Mouse (Mus musculus): ENCODE measurements around the gene Cuta. TPM values are rescaled to one million over a fixed set of nuclear protein-coding genes. Genes with fewer than 3 reads are reported as not detected.
"Not testable (repeated sequence)": the region's sequence is repeated elsewhere in the genome, so short reads cannot be mapped to it uniquely, and the experiment has no call there.

The Cuta gene
- polyA plus RNA-seq, 1 experiment from 2014 or later, result 197 TPM

- H3K27ac ChIP-seq (ENCODE audit: low read depth); H3K4me3 ChIP-seq (ENCODE audit: low read depth, low read length); H3K4me1 ChIP-seq (replicated peaks; ENCODE audit: control insufficient read depth, insufficient read depth, low read length); ATAC-seq (replicated peaks; ENCODE audit: low FRiP score, low TSS enrichment, low read depth); H3K4me2 ChIP-seq (ENCODE audit: low read length); H3K9ac ChIP-seq (ENCODE audit: low read length); DNase-seq (ENCODE audit: low spot score); H3K9me3 ChIP-seq (ENCODE audit: control insufficient read depth, low read length); H3K27me3 ChIP-seq (replicated peaks; ENCODE audit: control insufficient read depth, insufficient read depth, low read length): not testable (repeated sequence)
- 86% methylated on average over 5 of the region's 6 CpGs for WGBS
- peaks cover 34% of the 10 kb centered on the region for H3K36me3 ChIP-seq (ENCODE audit: control insufficient read depth, insufficient read depth, low read length)
Measured at GRCm38 (mm10) chr17:26922368-26922767, 17.0 kb downstream of the Cuta start.

- not testable (repeated sequence) for H3K27me3 ChIP-seq (replicated peaks; ENCODE audit: control insufficient read depth, insufficient read depth, low read length); H3K4me3 ChIP-seq (ENCODE audit: low read depth, low read length); ATAC-seq (replicated peaks; ENCODE audit: low FRiP score, low TSS enrichment, low read depth); H3K4me2 ChIP-seq (ENCODE audit: low read length); DNase-seq (ENCODE audit: low spot score); H3K9me3 ChIP-seq (ENCODE audit: control insufficient read depth, low read length); H3K27ac ChIP-seq (ENCODE audit: low read depth); H3K4me1 ChIP-seq (replicated peaks; ENCODE audit: control insufficient read depth, insufficient read depth, low read length); H3K9ac ChIP-seq (ENCODE audit: low read length)
- WGBS, result 54% methylated on average over 2 of the region's 2 CpGs
- H3K36me3 ChIP-seq (ENCODE audit: control insufficient read depth, insufficient read depth, low read length), result peaks cover 12% of the 10 kb centered on the region
Measured at GRCm38 (mm10) chr17:26919516-26919915, 19.9 kb downstream of the Cuta start.

GRCm38 (mm10) chr17:26918343-26918742, 21.0 kb downstream of the Cuta start:
- Histone ChIP-seq H3K4me1 (replicated peaks; ENCODE audit: control insufficient read depth, insufficient read depth, low read length) (0 out of 2 replicates have a peak, but pooled peaks cover 4% of the 10 kb centered on the region), H3K27ac (ENCODE audit: low read depth) (no peak overlapping the region), H3K4me2 (ENCODE audit: low read length) (peak overlapping the region; percentile 62), H3K36me3 (ENCODE audit: control insufficient read depth, insufficient read depth, low read length) (peaks cover 12% of the 10 kb centered on the region), H3K9ac (ENCODE audit: low read length) (no peak overlapping the region), H3K9me3 (ENCODE audit: control insufficient read depth, low read length) (no peaks in the 10 kb centered on the region), H3K27me3 (replicated peaks; ENCODE audit: control insufficient read depth, insufficient read depth, low read length) (no peaks in the 10 kb centered on the region), H3K4me3 (ENCODE audit: low read depth, low read length) (no peak overlapping the region)
- DNase-seq (ENCODE audit: low spot score) (no peak), ATAC-seq (replicated peaks; ENCODE audit: low FRiP score, low TSS enrichment, low read depth) (no peak)
- 59% methylated on average over 2 of the region's 2 CpGs for WGBS

GRCm38 (mm10) chr17:26917560-26917959, 21.8 kb downstream of the Cuta start:
- not testable (repeated sequence) for DNase-seq (ENCODE audit: low spot score); H3K27me3 ChIP-seq (replicated peaks; ENCODE audit: control insufficient read depth, insufficient read depth, low read length); H3K27ac ChIP-seq (ENCODE audit: low read depth); H3K9me3 ChIP-seq (ENCODE audit: control insufficient read depth, low read length); ATAC-seq (replicated peaks; ENCODE audit: low FRiP score, low TSS enrichment, low read depth); H3K4me1 ChIP-seq (replicated peaks; ENCODE audit: control insufficient read depth, insufficient read depth, low read length)
- Histone ChIP-seq H3K4me3 (ENCODE audit: low read depth, low read length) (peak overlapping the region; percentile 59), H3K9ac (ENCODE audit: low read length) (peak overlapping the region; percentile 61), H3K36me3 (ENCODE audit: control insufficient read depth, insufficient read depth, low read length) (peaks cover 12% of the 10 kb centered on the region), H3K4me2 (ENCODE audit: low read length) (peak overlapping the region; percentile 62)
- WGBS, result under 1% methylated on average over 12 of the region's 12 CpGs

- Histone ChIP-seq H3K9ac (ENCODE audit: low read length) (peak within 1 kb of the TSS; percentile 61), H3K4me1 (replicated peaks; ENCODE audit: control insufficient read depth, insufficient read depth, low read length) (0 out of 2 replicates have a peak, but pooled peaks cover 4% of the 10 kb centered on the region), H3K27me3 (replicated peaks; ENCODE audit: control insufficient read depth, insufficient read depth, low read length) (no peaks in the 10 kb centered on the region), H3K4me2 (ENCODE audit: low read length) (peak within 1 kb of the TSS; percentile 62), H3K27ac (ENCODE audit: low read depth) (0 out of 2 replicates have a peak within 1 kb of the TSS, but pooled peaks have one; percentile 9), H3K9me3 (ENCODE audit: control insufficient read depth, low read length) (no peaks in the 10 kb centered on the region), H3K4me3 (ENCODE audit: low read depth, low read length) (peak within 1 kb of the TSS; percentile 59), H3K36me3 (ENCODE audit: control insufficient read depth, insufficient read depth, low read length) (peaks cover 12% of the 10 kb centered on the region)
- ATAC-seq (replicated peaks; ENCODE audit: low FRiP score, low TSS enrichment, low read depth) (peak; percentile 98), DNase-seq (ENCODE audit: low spot score) (peak; percentile 100)
- WGBS, result under 1% methylated on average over 66 of the region's 72 CpGs
Measured at GRCm38 (mm10) chr17:26916711-26917482, 22.5 kb downstream of the Cuta start, which contains the start of gene Kifc5b. TSS of gene Kifc5b (plus strand) at chr17:26917091.

- no peaks in the 10 kb centered on the region for H3K36me3 ChIP-seq (ENCODE audit: control insufficient read depth, insufficient read depth, low read length)
- H3K4me1 ChIP-seq (replicated peaks; ENCODE audit: control insufficient read depth, insufficient read depth, low read length), result 0 out of 2 replicates have a peak, but pooled peaks cover 4% of the 10 kb centered on the region
- WGBS, result 46% methylated on average over 1 of the region's 1 CpGs
- no peak overlapping the region for H3K9ac ChIP-seq (ENCODE audit: low read length)
- DNase-seq (ENCODE audit: low spot score), result no peak
- no peak overlapping the region for H3K4me3 ChIP-seq (ENCODE audit: low read depth, low read length)
- no peak overlapping the region for H3K27ac ChIP-seq (ENCODE audit: low read depth)
- no peak for ATAC-seq (replicated peaks; ENCODE audit: low FRiP score, low TSS enrichment, low read depth)
- H3K4me2 ChIP-seq (ENCODE audit: low read length), result no peak overlapping the region
- no peaks in the 10 kb centered on the region for H3K27me3 ChIP-seq (replicated peaks; ENCODE audit: control insufficient read depth, insufficient read depth, low read length)
- H3K9me3 ChIP-seq (ENCODE audit: control insufficient read depth, low read length), result no peaks in the 10 kb centered on the region
Measured at GRCm38 (mm10) chr17:26915248-26915647, 24.1 kb downstream of the Cuta start.

GRCm38 (mm10) chr17:26907506-26907905, 31.9 kb downstream of the Cuta start:
- H3K9ac ChIP-seq (ENCODE audit: low read length); H3K4me3 ChIP-seq (ENCODE audit: low read depth, low read length); ATAC-seq (replicated peaks; ENCODE audit: low FRiP score, low TSS enrichment, low read depth); DNase-seq (ENCODE audit: low spot score); H3K27ac ChIP-seq (ENCODE audit: low read depth); H3K9me3 ChIP-seq (ENCODE audit: control insufficient read depth, low read length); H3K4me2 ChIP-seq (ENCODE audit: low read length); H3K4me1 ChIP-seq (replicated peaks; ENCODE audit: control insufficient read depth, insufficient read depth, low read length); H3K27me3 ChIP-seq (replicated peaks; ENCODE audit: control insufficient read depth, insufficient read depth, low read length); H3K36me3 ChIP-seq (ENCODE audit: control insufficient read depth, insufficient read depth, low read length): not testable (repeated sequence)
- 92% methylated on average over 14 of the region's 15 CpGs for WGBS

- ATAC-seq (replicated peaks; ENCODE audit: low FRiP score, low TSS enrichment, low read depth) (no peak), DNase-seq (ENCODE audit: low spot score) (no peak)
- H3K9me3 ChIP-seq (ENCODE audit: control insufficient read depth, low read length), result 0 out of 2 replicates have a peak, but pooled peaks cover 3% of the 10 kb centered on the region
- H3K4me1 ChIP-seq (replicated peaks; ENCODE audit: control insufficient read depth, insufficient read depth, low read length), result no peaks in the 10 kb centered on the region
- no peaks in the 10 kb centered on the region for H3K27me3 ChIP-seq (replicated peaks; ENCODE audit: control insufficient read depth, insufficient read depth, low read length)
- 58% methylated on average over 5 of the region's 5 CpGs for WGBS
- no peak overlapping the region for H3K27ac ChIP-seq (ENCODE audit: low read depth)
- no peak overlapping the region for H3K4me2 ChIP-seq (ENCODE audit: low read length)
- H3K9ac ChIP-seq (ENCODE audit: low read length), result no peak overlapping the region
- H3K36me3 ChIP-seq (ENCODE audit: control insufficient read depth, insufficient read depth, low read length), result no peaks in the 10 kb centered on the region
- H3K4me3 ChIP-seq (ENCODE audit: low read depth, low read length), result no peak overlapping the region
Measured at GRCm38 (mm10) chr17:26904320-26904719, 35.0 kb downstream of the Cuta start.

GRCm38 (mm10) chr17:26900916-26901315, 38.5 kb downstream of the Cuta start:
- no peaks in the 10 kb centered on the region for H3K27me3 ChIP-seq (replicated peaks; ENCODE audit: control insufficient read depth, insufficient read depth, low read length)
- 0 out of 2 replicates have a peak, but pooled peaks cover 3% of the 10 kb centered on the region for H3K9me3 ChIP-seq (ENCODE audit: control insufficient read depth, low read length)
- no peaks in the 10 kb centered on the region for H3K4me1 ChIP-seq (replicated peaks; ENCODE audit: control insufficient read depth, insufficient read depth, low read length)
- no peak for ATAC-seq (replicated peaks; ENCODE audit: low FRiP score, low TSS enrichment, low read depth)
- no peak for DNase-seq (ENCODE audit: low spot score)
- H3K36me3 ChIP-seq (ENCODE audit: control insufficient read depth, insufficient read depth, low read length), result no peaks in the 10 kb centered on the region
- H3K4me2 ChIP-seq (ENCODE audit: low read length), result no peak overlapping the region
- no peak overlapping the region for H3K9ac ChIP-seq (ENCODE audit: low read length)
- H3K4me3 ChIP-seq (ENCODE audit: low read depth, low read length), result no peak overlapping the region
- no peak overlapping the region for H3K27ac ChIP-seq (ENCODE audit: low read depth)
- WGBS, result 85% methylated on average over 6 of the region's 6 CpGs

All from intestine, embryonic 14.5 days (tissue).